Mouse (Mus musculus) adrenal gland, postnatal 25 days (tissue): ENCODE results near the gene Scn4b. TPM values are rescaled to one million over a fixed set of nuclear protein-coding genes. Genes with fewer than 3 reads are reported as not detected.

Source experiments
- DNase-seq: peaks from one replicate; pipeline ENCODE4 v3.0.0; 2021; ENCODE audit warnings: mixed read lengths
- long read RNA-seq: library from polyadenylated mRNA; stranded (forward); transcript quantifications from one replicate; pipeline ENCODE4 v2.0.0, GENCODE M21; 2021
- total RNA-seq: library from RNA; stranded (reverse); gene quantifications from 2 replicates; pipeline ENCODE4 v1.2.3, GENCODE M21; 2021

Scn4b gene
- total RNA-seq, result 0.24 and 0.49 TPM in 2 replicates
- long read RNA-seq, result 0 reads

DNA sequence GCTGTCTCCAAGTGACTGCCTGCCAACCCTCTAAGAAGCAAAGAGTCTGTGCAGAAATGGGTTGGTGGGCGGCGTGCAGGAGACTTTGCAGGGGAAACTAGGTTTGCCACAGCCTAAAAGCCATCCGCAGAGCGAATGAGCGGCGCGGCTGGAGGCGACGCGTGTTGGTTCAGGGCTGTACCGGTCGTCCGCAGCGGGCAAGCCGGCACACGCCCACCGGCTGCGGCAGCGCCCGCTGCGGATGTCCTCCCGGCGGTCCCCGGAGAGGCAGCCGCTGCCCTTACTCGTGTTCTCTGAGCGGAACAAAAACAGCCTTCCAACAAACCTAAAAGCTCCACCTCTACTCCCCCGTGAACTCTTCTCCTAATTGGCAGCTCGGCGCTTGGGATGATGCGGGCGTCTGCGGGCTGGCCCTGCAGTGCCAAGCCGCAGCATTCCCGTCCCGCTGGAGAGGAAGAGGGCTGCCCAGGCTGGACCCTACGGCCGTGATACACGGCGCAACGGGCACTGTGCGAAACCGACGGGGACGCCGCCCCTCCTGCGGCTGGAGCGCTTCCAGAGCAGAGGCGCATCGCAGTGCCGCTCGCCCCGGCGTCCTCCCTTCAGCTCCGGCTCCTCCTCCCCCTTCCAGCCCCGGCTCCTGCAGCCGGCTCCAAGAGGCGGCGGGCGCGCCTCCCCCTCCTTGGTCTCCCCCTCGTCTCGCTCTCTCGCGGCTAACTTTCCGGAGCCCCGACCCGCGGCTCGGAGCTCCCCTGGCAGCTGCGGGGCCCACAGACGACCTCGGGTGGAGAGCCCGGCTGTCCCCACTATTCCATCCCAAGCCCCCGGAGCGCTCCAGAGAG is at the start of gene Scn4b:
Gene Scn4b (plus strand): TSS at position 205 of the 842 bp plus-strand sequence.
- peak; percentile 52 for DNase-seq

DNA sequence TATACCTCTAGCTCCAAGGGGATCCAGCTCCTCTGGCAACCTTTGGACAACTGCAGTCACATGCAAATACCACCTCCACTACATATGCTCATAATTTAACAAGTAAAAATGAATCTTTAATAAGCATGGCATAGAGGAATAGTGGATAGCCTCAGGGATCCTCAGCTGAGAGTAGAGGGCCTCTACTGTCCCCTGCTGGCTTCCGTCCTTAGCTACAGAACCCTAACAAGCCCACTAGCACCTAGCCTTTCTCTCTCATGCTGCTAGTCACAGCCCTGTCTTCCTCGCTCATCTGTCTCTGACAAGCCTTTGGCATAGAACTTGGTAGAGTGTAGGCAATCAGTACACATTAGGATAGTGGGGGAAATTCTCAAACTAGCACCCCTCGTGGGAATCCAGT is 47.4 kb upstream of the Scn4b start:
- DNase-seq, result no peak

DNA sequence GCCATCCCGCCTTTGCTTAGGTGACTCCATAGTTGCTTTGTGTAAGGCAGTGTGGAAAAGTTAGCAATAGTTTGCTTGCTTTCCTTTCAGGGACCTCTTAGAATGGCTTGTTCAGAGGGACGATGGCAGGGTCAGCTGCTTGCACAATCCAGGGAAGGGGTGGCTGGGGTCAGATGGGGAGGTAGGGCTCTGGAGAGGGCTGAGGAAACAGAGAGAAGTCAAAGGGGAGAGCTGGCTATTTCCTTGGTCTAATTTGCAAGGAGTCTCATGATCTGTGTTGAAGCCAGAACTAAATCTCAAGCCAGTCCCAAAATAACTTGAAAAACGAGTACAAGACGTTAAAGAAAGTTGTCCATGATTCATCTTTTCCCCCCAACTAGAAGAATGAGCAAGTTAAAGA is 45.6 kb upstream of the Scn4b start:
- no peak for DNase-seq

DNA sequence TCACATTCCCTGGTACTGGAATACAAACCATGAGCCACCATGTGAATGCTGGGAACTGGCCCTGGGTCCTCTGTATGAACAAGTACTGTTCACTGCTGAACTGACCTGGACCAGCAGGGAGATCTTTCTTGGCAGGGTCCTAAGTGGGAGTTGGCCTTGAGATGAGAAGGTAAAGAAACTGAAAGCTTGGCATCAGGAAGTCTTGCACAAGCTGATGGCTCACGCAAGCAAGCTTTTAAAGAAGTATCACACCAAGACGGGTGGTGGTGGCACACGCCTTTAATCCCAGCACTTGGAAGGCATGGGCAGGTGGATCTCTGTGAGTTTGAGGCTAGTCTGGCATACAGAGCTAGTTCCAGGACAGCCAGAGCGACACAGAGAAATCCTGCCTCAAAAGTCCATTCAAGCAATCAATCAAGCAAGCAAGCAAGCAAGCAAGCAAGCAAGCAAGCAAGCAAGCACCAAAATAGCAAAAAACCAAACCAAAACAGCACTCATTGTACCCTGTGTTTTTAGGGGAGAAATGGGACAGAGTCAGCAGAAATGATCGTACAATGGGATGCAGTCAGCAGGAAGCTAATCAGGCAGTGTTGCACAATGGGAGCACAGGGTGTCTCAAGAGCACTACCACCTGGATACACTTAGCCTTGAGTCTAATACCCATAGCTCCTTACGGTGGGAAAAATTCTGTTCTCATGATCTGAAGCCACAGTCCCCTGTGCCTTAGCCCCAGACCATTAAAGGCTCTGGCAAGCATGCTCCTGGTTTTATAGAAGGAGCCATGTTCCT is 42.9 kb upstream of the Scn4b start:
- no peak for DNase-seq

DNA sequence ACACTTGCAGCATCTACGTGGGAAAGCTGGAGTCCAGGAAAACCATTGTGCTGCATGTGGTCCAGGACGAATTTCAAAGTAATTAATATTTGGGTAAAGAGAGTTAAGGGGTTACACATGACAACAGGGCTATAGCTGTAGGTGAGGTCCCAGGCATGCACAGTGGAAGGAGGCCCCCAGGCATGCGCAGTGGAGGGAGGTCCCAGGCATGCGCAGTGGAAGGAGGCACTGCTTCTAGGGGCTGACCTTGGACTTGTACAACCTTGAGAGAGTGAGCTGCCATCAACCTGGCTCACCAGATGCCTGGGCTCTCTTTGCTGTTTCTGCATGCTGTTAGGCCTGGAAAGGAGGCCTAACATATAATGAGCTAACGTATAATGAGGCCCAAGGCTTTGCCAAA is 40.3 kb upstream of the Scn4b start:
- no peak for DNase-seq

DNA sequence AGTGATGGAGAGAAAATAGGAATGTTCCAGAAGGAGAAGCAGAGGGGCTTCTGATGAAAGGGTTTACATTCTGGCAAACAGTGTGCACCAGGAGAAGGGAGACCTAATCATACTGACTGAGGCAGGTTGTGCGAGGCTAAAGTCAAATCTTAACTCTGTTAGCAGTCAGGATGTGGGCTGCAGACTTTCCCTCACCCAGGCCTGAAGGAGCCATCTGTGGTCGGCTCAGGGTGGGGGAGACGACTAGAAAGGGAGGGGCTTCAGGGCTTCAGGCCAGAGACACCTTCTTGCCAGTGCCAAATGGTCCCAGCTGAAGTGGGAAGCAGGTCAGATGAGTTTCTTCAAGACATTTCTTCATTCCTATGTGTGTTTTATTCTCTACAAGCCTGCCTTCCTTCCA is 39.8 kb upstream of the Scn4b start:
- DNase-seq, result no peak

DNA sequence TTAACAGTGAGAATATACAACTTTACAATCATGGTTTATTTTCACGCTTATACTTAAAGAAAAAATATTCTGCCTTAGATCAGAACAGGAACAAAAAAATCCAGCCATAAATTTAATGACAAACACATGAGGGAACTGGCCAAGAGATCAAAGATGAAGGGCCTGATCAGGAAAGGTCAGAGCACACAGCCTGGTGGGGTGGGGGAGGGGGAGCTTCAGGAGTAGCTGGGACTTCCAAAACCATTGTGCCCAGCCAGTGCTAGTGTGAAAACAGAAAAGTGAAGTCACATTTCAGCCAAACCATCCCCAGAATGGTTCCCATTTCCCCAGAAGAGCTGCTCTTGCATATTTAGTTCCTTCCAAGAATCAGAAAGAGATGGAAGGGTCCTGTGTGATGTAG is 35.7 kb upstream of the Scn4b start:
- peak; percentile 33 for DNase-seq

DNA sequence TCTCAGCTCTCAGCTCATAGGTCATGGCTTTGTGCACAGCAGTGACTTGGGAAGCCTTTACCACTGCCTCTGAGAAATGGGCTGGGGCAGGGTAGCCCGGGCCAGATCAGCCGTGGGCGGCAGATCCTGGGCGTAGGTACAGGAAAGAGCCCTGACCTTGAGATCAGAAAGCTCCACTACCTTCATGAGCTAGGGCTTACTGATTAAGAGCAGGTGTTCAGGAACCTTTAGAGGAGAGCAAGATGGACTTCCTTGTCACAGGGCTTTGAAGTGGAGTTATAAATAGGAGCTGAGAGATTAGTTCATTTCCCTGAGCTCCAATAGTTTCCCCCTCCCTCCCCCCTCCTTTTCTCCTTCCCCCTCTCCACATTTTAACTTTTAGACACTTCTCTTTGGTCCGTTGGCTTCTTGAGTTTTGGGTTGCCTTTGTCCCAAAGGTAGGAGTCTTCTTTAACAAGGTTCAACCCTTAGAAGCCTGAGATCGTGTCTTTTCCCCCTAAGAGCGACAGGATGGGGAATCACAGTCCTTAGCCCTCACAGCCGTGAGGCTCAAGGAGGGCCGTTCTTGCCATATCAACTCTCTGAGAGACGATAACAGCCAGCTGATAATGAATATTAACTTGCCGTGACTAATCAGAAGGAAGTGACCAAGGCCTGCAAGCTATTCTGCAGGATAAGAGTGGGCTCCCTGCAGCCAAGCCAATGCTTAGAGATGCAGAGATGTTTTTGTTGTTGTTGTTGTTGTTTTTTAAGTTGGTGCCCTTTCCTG is 34.8 kb upstream of the Scn4b start:
- no peak for DNase-seq

DNA sequence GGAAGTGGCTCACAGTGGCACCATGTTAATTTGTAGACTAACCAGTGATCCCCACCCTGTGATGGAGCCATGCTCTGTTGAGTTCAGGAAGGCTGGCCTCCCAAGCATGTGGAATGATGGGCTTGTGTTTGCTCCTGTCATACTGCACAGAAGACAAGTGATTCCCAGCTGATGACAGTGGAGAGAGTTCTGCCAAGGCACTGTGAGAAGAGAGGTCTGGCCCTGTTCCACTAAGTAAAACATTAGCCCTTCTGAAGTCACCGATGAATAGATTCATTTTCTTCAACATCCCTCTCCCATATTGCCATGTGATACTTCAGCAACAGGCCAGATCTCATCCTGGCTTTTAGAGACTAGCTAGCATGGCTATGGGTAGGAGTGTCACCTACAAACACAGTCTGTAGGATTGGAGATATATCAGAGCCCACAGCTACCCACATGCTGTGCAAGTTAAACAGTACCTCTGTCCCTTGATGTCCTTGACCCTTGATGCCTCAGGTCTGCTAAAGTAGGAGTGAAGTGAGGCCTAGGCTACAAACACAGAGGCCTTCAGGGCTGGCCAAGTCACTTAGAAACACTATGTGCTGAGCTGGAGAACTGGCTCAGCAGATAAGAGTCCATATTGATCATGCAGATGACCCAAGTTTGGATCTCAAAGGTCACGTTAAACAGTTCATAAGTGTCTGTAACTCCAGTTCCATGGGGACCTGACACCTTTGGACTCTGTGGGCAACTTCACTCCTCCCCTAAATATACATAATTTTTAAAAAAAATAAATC is 32.4 kb upstream of the Scn4b start:
- no peak for DNase-seq

DNA sequence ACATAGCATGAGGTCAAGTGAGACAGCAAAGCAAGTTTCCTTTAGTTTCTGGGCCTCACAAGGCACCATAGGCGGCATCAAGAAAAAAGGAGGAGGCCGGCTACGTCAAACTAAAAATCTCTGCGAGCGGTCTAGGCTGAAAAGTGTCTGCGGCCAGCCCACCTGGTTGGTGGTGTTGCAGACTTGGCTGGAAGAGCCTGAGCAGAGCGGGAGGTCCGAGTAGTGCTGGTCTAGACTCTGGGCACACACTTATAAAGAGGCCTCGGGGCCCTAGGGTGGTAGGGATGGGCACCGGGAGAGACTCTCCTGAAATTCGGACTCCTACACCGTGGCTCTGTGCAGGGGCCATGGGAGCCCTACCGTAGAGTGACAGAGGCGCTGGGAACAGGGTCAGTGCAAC is 22.5 kb upstream of the Scn4b start:
- DNase-seq, result peak; percentile 46

DNA sequence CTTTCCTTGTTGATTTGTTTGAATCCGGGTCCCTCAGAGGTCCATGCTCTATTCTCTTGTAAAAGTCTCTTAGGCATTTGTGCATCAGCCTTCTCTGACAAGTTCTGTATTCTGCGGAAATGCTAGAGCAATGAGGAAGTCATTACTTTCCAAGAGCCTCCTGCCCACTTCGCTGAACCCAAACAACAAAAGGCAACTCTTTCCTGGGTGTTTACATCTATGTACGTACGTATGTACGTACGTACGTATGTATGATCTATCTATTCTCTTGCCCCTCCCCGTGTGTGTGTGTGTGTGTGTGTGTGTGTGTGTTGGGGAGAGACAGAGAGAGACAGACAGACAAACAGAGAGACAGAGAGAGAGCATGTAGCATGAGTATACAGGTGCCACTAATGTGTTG is 21.4 kb upstream of the Scn4b start:
- DNase-seq, result no peak

DNA sequence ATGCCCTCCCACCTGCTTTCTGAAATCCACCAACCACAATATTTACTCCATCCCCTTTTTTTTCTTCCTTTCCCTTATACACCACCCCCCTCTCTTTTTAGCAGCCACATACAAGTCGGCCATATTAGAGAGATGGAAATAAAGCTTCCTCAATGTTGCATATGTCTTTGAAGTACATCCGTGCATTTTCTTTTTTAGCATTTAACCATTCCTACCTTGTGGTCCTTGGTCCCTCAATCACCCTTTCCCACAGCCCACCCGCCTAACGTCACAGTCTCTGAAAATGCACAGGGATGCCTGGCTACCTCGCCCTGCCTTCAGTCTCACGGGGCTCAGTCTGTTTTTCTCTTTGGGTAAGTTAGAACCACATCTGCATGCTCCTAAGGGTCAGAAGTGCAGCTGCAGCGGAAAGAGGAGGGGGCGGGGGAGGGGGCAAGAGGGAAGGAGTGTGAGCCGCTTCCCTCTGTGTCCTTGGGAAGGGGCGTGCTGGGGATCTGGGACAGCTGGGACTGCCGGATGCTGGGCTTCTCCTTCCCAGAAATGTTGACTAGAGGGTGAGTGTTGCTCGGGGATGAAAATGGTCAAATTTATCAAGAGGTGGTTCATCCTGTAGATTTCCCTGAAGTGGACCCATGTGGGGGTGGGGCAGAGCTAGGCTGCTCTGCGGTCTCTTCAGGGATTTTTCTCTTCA is 20.3 kb upstream of the Scn4b start, which contains the start of gene Scn2b:
Gene Scn2b (plus strand): TSS at position 42 of the 691 bp plus-strand sequence.
- no peak for DNase-seq

DNA sequence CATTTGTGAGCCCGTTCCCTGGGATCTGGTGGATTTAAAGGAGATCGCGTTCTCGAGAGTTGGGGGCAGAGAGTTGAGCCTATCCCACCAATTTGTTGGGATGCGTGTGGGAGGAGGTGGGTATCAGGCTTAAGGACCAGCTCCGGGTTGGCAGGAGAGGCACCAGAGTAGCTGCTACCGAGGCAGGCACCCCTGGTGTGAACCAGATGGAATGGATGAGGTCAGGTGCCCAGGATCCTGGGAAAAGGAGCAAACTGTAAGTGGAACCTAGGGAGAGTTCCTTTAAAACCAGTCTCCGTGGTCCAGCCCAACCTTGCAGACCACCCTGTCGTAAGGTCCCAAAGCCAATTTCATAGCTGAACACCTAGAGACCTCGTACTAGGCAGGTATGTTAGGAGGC is 19.6 kb upstream of the Scn4b start:
- DNase-seq, result no peak

DNA sequence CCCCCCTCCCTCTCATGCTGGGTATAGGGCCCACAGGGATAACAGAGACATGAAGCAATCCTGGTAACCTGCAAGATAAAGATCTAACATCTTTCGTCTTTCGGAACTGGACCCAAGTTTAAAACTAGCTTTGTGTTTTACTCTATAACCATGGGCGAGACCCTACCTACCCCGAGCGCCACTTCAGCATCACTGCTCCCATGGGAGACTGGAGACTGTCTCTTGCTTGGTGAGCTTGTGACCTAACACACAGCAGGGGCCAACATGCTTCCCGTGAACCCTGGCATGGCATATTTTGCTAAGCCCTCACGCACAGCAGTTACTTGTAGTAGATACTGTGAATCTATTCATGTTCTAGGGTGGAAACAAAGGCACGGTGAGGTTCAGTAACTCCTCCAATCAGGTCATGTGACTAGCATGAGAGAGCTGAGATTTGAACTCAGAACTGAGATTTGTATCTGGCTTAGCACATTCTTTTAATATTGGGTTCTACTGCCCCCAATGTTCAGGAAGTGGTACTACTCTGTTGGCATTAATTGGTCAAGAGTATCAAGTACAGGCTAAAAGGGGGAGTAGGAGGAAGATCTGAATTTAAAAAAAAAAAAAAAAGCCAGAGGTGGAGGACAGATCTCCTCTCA is 18.8 kb upstream of the Scn4b start:
- no peak for DNase-seq

DNA sequence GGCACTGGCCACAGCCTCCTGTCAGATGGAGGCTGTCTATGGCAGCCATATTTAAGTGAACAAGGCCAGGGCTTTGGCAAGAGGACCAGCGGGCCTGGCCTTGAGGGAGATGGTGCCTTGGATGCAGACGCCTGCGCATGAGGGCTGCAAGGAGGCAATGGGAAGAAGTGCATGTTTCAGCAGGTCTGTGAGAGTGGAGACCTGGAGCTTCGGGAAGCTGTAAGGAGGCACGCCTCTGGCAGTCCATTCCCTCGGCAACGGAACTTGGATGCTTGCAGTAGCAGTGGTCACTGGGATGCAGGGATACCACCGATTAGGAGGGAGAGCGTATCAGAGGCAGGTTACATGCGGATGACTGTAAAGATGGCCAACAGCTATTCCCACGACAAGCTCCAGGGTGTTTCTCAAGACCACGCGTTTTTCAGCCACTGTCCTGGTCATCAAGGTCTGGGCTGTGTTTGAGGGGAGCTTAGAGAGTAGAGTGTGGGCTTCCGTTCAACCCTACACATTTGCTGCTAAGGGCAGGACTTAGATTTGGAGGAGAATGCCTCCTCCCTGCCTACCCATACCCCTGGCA is 18.2 kb upstream of the Scn4b start:
- DNase-seq, result no peak

DNA sequence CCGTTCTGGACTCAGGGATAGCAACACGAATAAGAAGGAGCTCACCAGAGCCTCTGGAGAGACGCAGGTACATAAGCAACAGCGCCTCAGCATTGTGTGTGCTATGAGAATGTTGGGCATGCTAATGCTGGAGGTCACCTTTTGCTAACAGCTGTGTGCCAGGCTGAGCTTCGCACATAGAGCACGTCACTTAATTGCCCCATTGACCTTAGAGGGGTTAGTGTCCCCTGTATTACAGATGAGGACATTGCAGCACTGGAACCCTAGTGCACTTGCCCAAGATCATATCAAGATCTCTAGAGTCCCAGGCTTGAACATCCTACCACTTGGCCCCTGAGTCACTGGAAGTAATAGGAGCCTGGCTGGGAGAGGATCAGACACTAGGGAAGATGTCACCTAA is 17.6 kb upstream of the Scn4b start:
- no peak for DNase-seq

DNA sequence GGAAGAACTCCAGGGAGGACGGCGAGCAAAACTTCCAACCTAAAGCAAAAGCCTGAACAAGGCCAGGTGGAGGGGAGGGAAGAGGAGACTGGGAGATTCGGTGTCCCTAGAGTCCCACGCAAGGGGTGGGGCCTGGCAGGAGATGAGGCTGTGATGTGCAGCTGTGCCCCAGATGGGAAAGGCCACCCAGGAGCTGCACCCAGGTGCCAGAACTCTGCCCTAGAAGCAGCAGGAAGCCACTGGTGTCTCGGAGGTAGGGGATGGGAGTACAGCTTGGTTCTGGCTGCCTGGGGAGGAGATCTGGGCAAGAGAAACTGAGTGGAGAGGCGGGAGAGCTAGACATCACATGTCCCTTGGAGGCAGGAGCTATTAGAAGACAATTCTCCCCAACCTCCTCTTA is 17.2 kb upstream of the Scn4b start:
- DNase-seq, result no peak

DNA sequence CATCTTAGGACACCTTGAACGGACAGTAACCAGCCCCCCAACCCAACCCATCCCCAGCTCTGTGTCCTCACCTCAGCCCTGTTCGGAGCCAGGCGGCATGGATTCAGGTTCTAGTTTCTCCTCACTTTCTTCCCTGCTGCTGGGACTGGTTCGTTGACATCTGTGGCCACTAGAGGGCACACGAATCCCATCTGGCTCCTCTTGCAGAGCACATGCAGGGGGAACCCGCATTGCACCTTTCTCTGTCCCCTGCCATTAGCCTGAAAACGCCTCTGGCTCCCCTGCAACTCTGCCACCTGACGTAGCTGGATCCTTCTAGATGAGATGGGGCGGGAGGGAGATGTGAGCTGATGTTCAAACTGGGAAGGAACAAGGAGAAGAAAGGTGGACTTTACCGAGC is 16.4 kb upstream of the Scn4b start:
- DNase-seq, result peak; percentile 71

DNA sequence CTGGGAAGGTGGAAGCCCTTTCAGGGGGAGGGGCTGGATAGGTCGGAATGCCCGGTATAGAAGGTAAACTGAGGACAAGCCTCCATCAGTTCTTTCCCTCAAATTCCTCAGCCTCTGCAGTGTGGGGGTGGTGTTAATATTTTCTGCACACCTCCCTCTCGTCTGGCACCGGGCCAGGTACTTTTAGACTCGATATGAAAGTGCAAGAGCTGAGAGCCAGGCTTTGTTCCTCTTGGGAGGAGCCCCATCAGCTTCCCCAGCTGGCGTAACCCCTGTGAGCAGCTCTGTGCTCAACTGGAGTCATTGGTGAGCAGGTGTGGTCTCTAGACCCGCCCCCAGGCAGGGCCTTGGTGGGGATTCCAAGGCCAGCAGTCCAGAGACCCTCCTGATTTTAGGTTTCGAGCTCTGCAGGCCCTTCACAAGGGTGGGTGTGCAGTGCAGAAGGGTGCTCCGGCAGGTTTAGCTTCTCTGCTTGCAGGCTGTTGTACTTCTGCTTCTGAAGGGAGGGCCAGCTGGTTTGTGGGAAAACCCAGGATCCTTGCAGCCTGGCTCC is 15.9 kb upstream of the Scn4b start:
- DNase-seq, result no peak

DNA sequence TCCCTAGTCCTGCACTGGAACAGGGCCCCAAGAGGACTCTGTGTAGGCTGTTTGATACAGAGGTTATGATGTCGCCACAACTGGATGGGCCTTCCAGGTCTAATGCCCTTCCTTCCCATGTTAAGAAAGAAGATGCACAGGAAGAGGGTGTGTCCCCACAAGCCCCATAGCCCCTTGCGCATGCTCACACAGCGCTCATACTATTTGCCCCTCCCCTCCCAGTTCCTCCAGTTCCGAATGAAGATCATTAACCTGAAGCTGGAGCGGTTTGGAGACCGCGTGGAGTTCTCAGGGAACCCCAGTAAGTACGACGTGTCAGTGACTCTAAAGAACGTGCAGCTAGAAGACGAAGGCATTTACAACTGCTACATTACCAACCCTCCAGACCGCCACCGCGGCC is 13.0 kb upstream of the Scn4b start:
- DNase-seq, result no peak
